Mouse (Mus musculus) pancreas, adult 10 weeks (tissue): ENCODE results near the gene Pfkfb3. TPM values are rescaled to one million over a fixed set of nuclear protein-coding genes. Genes with fewer than 3 reads are reported as not detected.

Experiments used
- polyA plus RNA-seq: library from polyadenylated mRNA; stranded (reverse); fragments of 350-450 nt; fragmentation: Illumina TruSeq; extraction: RNeasy Lipid Tissue Mini Kit (QIAGEN cat#74804); gene quantifications from one replicate; pipeline ENCODE4 v1.2.3, GENCODE M21; 2015; ENCODE audit warnings: low read depth, low replicate concordance; ENCODE audit not compliant: insufficient read depth

The Pfkfb3 gene
- polyA plus RNA-seq: 4.6 TPM

GRCm38 (mm10) chr2:11553471-11554400 is at the start of gene Pfkfb3:
TSS of gene Pfkfb3 (minus strand) at chr2:11554077.

Other genes starting within 250 kb of the Pfkfb3 start
- 38.7 TPM for gene Rbm17, start 50.1 kb upstream of the Pfkfb3 start, polyA plus RNA-seq
- not detected for gene Gm17490, start 72.2 kb upstream of the Pfkfb3 start, polyA plus RNA-seq
- 0.30 TPM for gene Il2ra, start 88.7 kb upstream of the Pfkfb3 start, polyA plus RNA-seq
- 6.0 TPM for gene Il15ra, start 151.2 kb upstream of the Pfkfb3 start, polyA plus RNA-seq
- gene Fbh1, start 223.5 kb upstream of the Pfkfb3 start, polyA plus RNA-seq: 22.0 TPM
- 31.5 TPM for gene Ankrd16, start 223.8 kb upstream of the Pfkfb3 start, polyA plus RNA-seq